ENCODE assay signal across 15 mouse cellular contexts in the genomic region with DNA sequence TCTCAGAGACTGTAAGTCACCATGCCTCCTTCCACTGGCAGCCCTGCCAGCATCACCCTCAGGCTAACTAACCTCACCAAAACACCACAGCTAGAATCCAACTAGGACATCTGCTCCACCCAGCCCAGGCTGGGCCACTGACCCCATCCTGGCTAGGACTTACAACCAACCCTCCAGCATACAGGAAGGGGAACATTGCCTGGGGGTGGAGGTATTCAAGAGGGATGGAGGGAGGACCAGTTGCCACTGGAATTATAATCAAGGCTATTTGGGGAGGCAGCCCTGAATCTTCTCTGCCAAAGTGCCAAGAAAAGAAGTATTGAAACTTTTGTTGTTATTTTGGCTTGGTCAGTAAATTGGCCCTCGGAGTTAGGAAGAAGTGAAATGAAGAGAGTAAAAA. TPM values are rescaled to one million over a fixed set of nuclear protein-coding genes. Genes with fewer than 3 reads are reported as not detected.
DNase-seq lines count a peak whose midpoint lies in the region; ATAC-seq and TF ChIP-seq lines count a peak whose summit lies in the region.
"Had no signal": no experiment of that assay in that cellular context is flagged by ENCODE, and none has a peak within 500 bp of the region (broad histone marks: within the 10 kb centered on the region; RNA-seq: fewer than 3 reads in every experiment).

No protein-coding gene starts in this region.

- H3K36me3 ChIP-seq in forebrain, postnatal 0 days (ENCODE audit: insufficient read depth): no peaks in the 10 kb centered on the region
- H3K36me3 ChIP-seq in forebrain, embryonic 16.5 days (ENCODE audit: control insufficient read depth, insufficient read depth): no peaks in the 10 kb centered on the region
- H3K36me3 ChIP-seq in kidney, postnatal 0 days (ENCODE audit: insufficient read depth, low read length): no peaks in the 10 kb centered on the region
- H3K36me3 ChIP-seq in kidney, adult 2 months (ENCODE audit: control insufficient read depth, insufficient read depth, low read length): no peaks in the 10 kb centered on the region
- peaks cover 3% of the 10 kb centered on the region for H3K36me3 ChIP-seq in C2C12 (ENCODE audit: control insufficient read depth, insufficient read depth)

- no peaks in the 10 kb centered on the region for H3K9me3 ChIP-seq in forebrain, postnatal 0 days (ENCODE audit: low read length)
- H3K9me3 ChIP-seq in forebrain, embryonic 16.5 days (ENCODE audit: control insufficient read depth, low read length): no peaks in the 10 kb centered on the region
- no peaks in the 10 kb centered on the region for H3K9me3 ChIP-seq in kidney, postnatal 0 days (replicated peaks; ENCODE audit: low read length)

- 31% methylated on average over 1 of the region's 1 CpGs for WGBS in forebrain, postnatal 0 days
- 38% methylated on average over 1 of the region's 1 CpGs for WGBS in forebrain, embryonic 16.5 days
- WGBS in kidney, postnatal 0 days: 25% methylated on average over 1 of the region's 1 CpGs
- WGBS in kidney, adult 2 months: 58% methylated on average over 1 of the region's 1 CpGs

- peaks cover 52% of the 10 kb centered on the region for H3K79me2 ChIP-seq in C2C12 (ENCODE audit: control insufficient read depth, insufficient read depth)

- no peak overlapping the region for H3K27ac ChIP-seq in forebrain, postnatal 0 days (ENCODE audit: low read depth, low read length)
- H3K27ac ChIP-seq in forebrain, embryonic 16.5 days (ENCODE audit: low read length): no peak overlapping the region
- no peak overlapping the region for H3K27ac ChIP-seq in kidney, postnatal 0 days
- no peak overlapping the region for H3K27ac ChIP-seq in kidney, adult 2 months (ENCODE audit: insufficient read depth, low read depth, low read length)
- H3K27ac ChIP-seq in embryonic fibroblast, embryonic 13.5 days (ENCODE audit: insufficient read depth, low read length): no peak overlapping the region

- TF ChIP-seq POLR2A in kidney, adult 2 months (IDR thresholded peaks at IDR 0.05; ENCODE audit: low read depth, low read length): no peak
- TF ChIP-seq POLR2A in embryonic fibroblast, embryonic 13.5 days (IDR thresholded peaks at IDR 0.05; ENCODE audit: low read depth, low read length): no peak

- TF ChIP-seq CTCF in forebrain, postnatal 0 days (IDR thresholded peaks at IDR 0.05; ENCODE audit: low read depth): no peak
- no peak for TF ChIP-seq CTCF in kidney, postnatal 0 days (IDR thresholded peaks at IDR 0.05; ENCODE audit: low read depth)
- no peak for TF ChIP-seq CTCF in kidney, adult 2 months (conservative IDR thresholded peaks at IDR 0.05; ENCODE audit: insufficient read depth, insufficient read length, low read depth, low read length)
- TF ChIP-seq CTCF in C2C12 (IDR thresholded peaks at IDR 0.05; ENCODE audit: control insufficient read depth, insufficient read depth, insufficient read length): no peak
- no peak for TF ChIP-seq CTCF in embryonic fibroblast, embryonic 13.5 days (IDR thresholded peaks at IDR 0.05; ENCODE audit: borderline replicate concordance, insufficient read depth, low read length)

- H3K9ac ChIP-seq in forebrain, postnatal 0 days: no peak overlapping the region
- H3K9ac ChIP-seq in forebrain, embryonic 16.5 days (replicated peaks; ENCODE audit: low read depth, low read length): no peak overlapping the region
- no peak overlapping the region for H3K9ac ChIP-seq in kidney, postnatal 0 days (ENCODE audit: low read depth, low read length)
- H3K9ac ChIP-seq: liver, postnatal 0 days had no signal

- no peak for ATAC-seq in forebrain, postnatal 0 days
- ATAC-seq in forebrain, embryonic 16.5 days: no peak
- no peak for ATAC-seq in kidney, postnatal 0 days (replicated peaks; ENCODE audit: low FRiP score, low read depth)
- ATAC-seq: activated CD4-positive, CD25-positive, alpha-beta regulatory T cell, adult 4 months; liver, postnatal 0 days had no signal

- peaks cover 36% of the 10 kb centered on the region for H3K79me3 ChIP-seq in C2C12 (ENCODE audit: low read depth)

- peaks cover 4% of the 10 kb centered on the region; the same call in 1 of the 2 replicates for H3K4me1 ChIP-seq in forebrain, postnatal 0 days (ENCODE audit: insufficient read depth)
- peaks cover 17% of the 10 kb centered on the region for H3K4me1 ChIP-seq in forebrain, embryonic 16.5 days (replicated peaks; ENCODE audit: control insufficient read depth, insufficient read depth, low read length)
- H3K4me1 ChIP-seq in kidney, postnatal 0 days (replicated peaks; ENCODE audit: insufficient read depth, low read length): peaks cover 14% of the 10 kb centered on the region; the same call in 1 of the 2 replicates
- peaks cover 3% of the 10 kb centered on the region; the same call in 1 of the 2 replicates for H3K4me1 ChIP-seq in kidney, adult 2 months (ENCODE audit: control insufficient read depth, insufficient read depth, low read length)
- H3K4me1 ChIP-seq in embryonic fibroblast, embryonic 13.5 days (ENCODE audit: control insufficient read depth, insufficient read depth, low read length): 0 out of 2 replicates have a peak, but pooled peaks cover 4% of the 10 kb centered on the region

- peak overlapping the region; percentile 71 for H3ac ChIP-seq in C2C12 (ENCODE audit: control insufficient read depth, insufficient read length, low read depth)

- H3K27me3 ChIP-seq in forebrain, postnatal 0 days (ENCODE audit: insufficient read depth, low read length): peaks cover 30% of the 10 kb centered on the region
- peaks cover 46% of the 10 kb centered on the region for H3K27me3 ChIP-seq in forebrain, embryonic 16.5 days (replicated peaks; ENCODE audit: control insufficient read depth, insufficient read depth, low read length)
- peaks cover 18% of the 10 kb centered on the region for H3K27me3 ChIP-seq in kidney, postnatal 0 days (ENCODE audit: insufficient read depth, low read length)
- 0 out of 2 replicates have a peak, but pooled peaks cover 2% of the 10 kb centered on the region for H3K27me3 ChIP-seq in kidney, adult 2 months (replicated peaks; ENCODE audit: control insufficient read depth, insufficient read depth, low read length)
- no peaks in the 10 kb centered on the region for H3K27me3 ChIP-seq in C2C12 (ENCODE audit: control insufficient read depth, insufficient read depth, insufficient read length)

- H3K4me3 ChIP-seq in forebrain, postnatal 0 days (ENCODE audit: low read depth, low read length): no peak overlapping the region
- H3K4me3 ChIP-seq in forebrain, embryonic 16.5 days (replicated peaks; ENCODE audit: low read length): no peak overlapping the region
- H3K4me3 ChIP-seq in kidney, postnatal 0 days (replicated peaks; ENCODE audit: low read depth, low read length): no peak overlapping the region
- H3K4me3 ChIP-seq in kidney, adult 2 months (ENCODE audit: insufficient read depth, low read depth, low read length): no peak overlapping the region
- H3K4me3 ChIP-seq in C2C12 (ENCODE audit: insufficient read depth, poor library complexity, severe bottlenecking): peak overlapping the region; percentile 66
- peak overlapping the region; percentile 6 for H3K4me3 ChIP-seq in embryonic fibroblast, embryonic 13.5 days (ENCODE audit: insufficient read depth, low read length)

- DNase-seq in forebrain, postnatal 0 days: peak; percentile 15
- no peak for DNase-seq in kidney, postnatal 0 days (ENCODE audit: low spot score)
- no peak for DNase-seq in kidney, adult 2 months
- no peak for DNase-seq in embryo, embryonic 9.5 days (ENCODE audit: extremely low spot score)
- no peak for DNase-seq in adrenal gland, postnatal 25 days
- DNase-seq: cerebellum, adult 8-10 months; heart, adult 18-20 months; heart, postnatal 14 days; kidney, adult 8-10 months; liver, postnatal 0 days had no signal

- no peak overlapping the region for H3K4me2 ChIP-seq in forebrain, postnatal 0 days (ENCODE audit: low read depth)
- H3K4me2 ChIP-seq in forebrain, embryonic 16.5 days (ENCODE audit: low read length): no peak overlapping the region
- peak overlapping the region; percentile 94 for H3K4me2 ChIP-seq in kidney, postnatal 0 days (ENCODE audit: low read length)

TF ChIP-seq in C2C12, 6 proteins besides CTCF, POLR2A, EP300 and RAD21:
- TF ChIP-seq USF1 (IDR thresholded peaks at IDR 0.05; ENCODE audit: low read depth) (no peak), FOSL1 (IDR thresholded peaks at IDR 0.05; ENCODE audit: insufficient read depth, low read length, poor library complexity, severe bottlenecking) (no peak), CEBPB (IDR thresholded peaks at IDR 0.05; ENCODE audit: low read depth) (no peak), MAX (IDR thresholded peaks at IDR 0.05) (no peak), MYOG (IDR thresholded peaks at IDR 0.05; ENCODE audit: control insufficient read depth, extremely low read depth, insufficient read length) (no peak), MYOD1 (IDR thresholded peaks at IDR 0.05; ENCODE audit: control insufficient read depth, insufficient read length, low read depth) (no peak)

RNA-seq across cellular contexts. Expression of a gene that starts 2.0 kb away (rescaled TPM):
- total RNA-seq in forebrain, postnatal 0 days (2014; rRNA removed): 24.2 and 25.1 TPM in 2 replicates
- polyA plus RNA-seq in forebrain, postnatal 0 days (2015; fragmentation: Nextera tagmentation; extraction: Ambion mirVana): 15.9 and 16.8 TPM in 2 replicates
- 6.8 and 7.3 TPM in 2 replicates for polyA plus RNA-seq in forebrain, embryonic 16.5 days (2015; fragmentation: Nextera tagmentation; extraction: Ambion mirVana)
- polyA plus RNA-seq in kidney, postnatal 0 days (2015; fragmentation: Nextera tagmentation; extraction: Ambion mirVana): 42.6 and 44.7 TPM in 2 replicates
- polyA plus RNA-seq in kidney, adult 2 months (2012; rRNA removed): 1.1 and 1.3 TPM in 2 replicates
- polyA plus RNA-seq in C2C12 (2012; fragmentation: generic; extraction: Trizol): 67.5 TPM
- 17.3 and 43.6 TPM in 2 replicates for polyA plus RNA-seq in embryonic fibroblast, embryonic 13.5 days (2011; ENCODE audit: insufficient read length, low read depth, missing spikeins)
- total RNA-seq in adrenal gland, postnatal 25 days (2021): 1.4 and 1.9 TPM in 2 replicates
- total RNA-seq: megakaryocyte, adult 5-6 weeks had no signal

RNA-seq across cellular contexts. Expression of a gene that starts 50.4 kb away (rescaled TPM):
- 26.5 and 33.3 TPM in 2 replicates for total RNA-seq in forebrain, postnatal 0 days (2014; rRNA removed)
- polyA plus RNA-seq in forebrain, postnatal 0 days (2015; fragmentation: Nextera tagmentation; extraction: Ambion mirVana): 18.8 and 25.0 TPM in 2 replicates
- 39.9 and 41.9 TPM in 2 replicates for polyA plus RNA-seq in forebrain, embryonic 16.5 days (2015; fragmentation: Nextera tagmentation; extraction: Ambion mirVana)
- polyA plus RNA-seq in kidney, postnatal 0 days (2015; fragmentation: Nextera tagmentation; extraction: Ambion mirVana): 18.3 and 20.4 TPM in 2 replicates
- polyA plus RNA-seq in kidney, adult 2 months (2012; rRNA removed): 9.8 and 10.6 TPM in 2 replicates
- polyA plus RNA-seq in C2C12 (2012; fragmentation: generic; extraction: Trizol): 17.1 TPM
- 27.1 and 29.4 TPM in 2 replicates for polyA plus RNA-seq in embryonic fibroblast, embryonic 13.5 days (2011; ENCODE audit: insufficient read length, low read depth, missing spikeins)
- total RNA-seq in adrenal gland, postnatal 25 days (2021): 28.0 TPM in 2 replicates

Comparison
In these comparisons a context has a peak if more than half of its experiments do, and no peak if none do; other contexts are left out.
1. H3K4me3 ChIP-seq: peak in C2C12 (single experiment) and embryonic fibroblast, embryonic 13.5 days (single experiment); none in forebrain, postnatal 0 days (single experiment), forebrain, embryonic 16.5 days (single experiment), kidney, postnatal 0 days (single experiment) and kidney, adult 2 months (single experiment).